Mouse (Mus musculus): ENCODE data around the gene Plppr4. TPM values are rescaled to one million over a fixed set of nuclear protein-coding genes. Genes with fewer than 3 reads are reported as not detected.

The Plppr4 gene
- polyA plus RNA-seq (2012; rRNA removed) = 0.29 and 0.35 TPM in 2 replicates

GRCm38 (mm10) chr3:117360528-117360927, at the start of gene Plppr4:
Gene Plppr4, minus strand, starts transcription at chr3:117360876.

Other genes with a start within 250 kb of the Plppr4 start
- 0.14 and 0.32 TPM in 2 replicates for gene Plppr5, start 214.0 kb upstream of the Plppr4 start, polyA plus RNA-seq (2012; rRNA removed)

Measured in central nervous system, embryonic 11.5 days (tissue).